Mouse (Mus musculus) MEL (cell line): ENCODE data around the gene Unc5b. TPM values are rescaled to one million over a fixed set of nuclear protein-coding genes. Genes with fewer than 3 reads are reported as not detected.

Experiments used
- DNase-seq: peaks from one replicate; pipeline ENCODE4 v3.0.0; 2011; ENCODE audit warnings: low read depth, low spot score
- H3K27ac ChIP-seq: 2 replicates; pipeline ENCODE4 v1.5.1; 2012; ENCODE audit warnings: low read depth, mild to moderate bottlenecking, control low read depth, low read length, moderate library complexity; ENCODE audit not compliant: control insufficient read depth
- H3K27me3 ChIP-seq, 2 experiments: fragments of 150-350 bp in 1 of 2; sonication (generic) in 1 of 2; 2 replicates each; pipeline ENCODE4 v1.6.1; 2012; ENCODE audit warnings: low read length in 2 of 2, mild to moderate bottlenecking in 2 of 2, improper control_type of control experiment in 1 of 2, moderate library complexity in 1 of 2; ENCODE audit not compliant: insufficient read depth in 2 of 2, control insufficient read depth in 1 of 2
- H3K36me3 ChIP-seq, 2 experiments: 2 replicates each; pipeline ENCODE4 v1.6.1; 2012 to 2014; ENCODE audit warnings: low read length in 2 of 2, improper control_type of control experiment in 1 of 2, inconsistent platforms in 1 of 2, mild to moderate bottlenecking in 1 of 2; ENCODE audit not compliant: insufficient read depth in 2 of 2, control insufficient read depth in 1 of 2
- H3K4me1 ChIP-seq, 2 experiments: fragments of 150-350 bp in 1 of 2; sonication (generic) in 1 of 2; 2 replicates each; pipeline ENCODE4 v1.6.1; 2012; ENCODE audit warnings: low read length in 2 of 2, improper control_type of control experiment in 1 of 2, mild to moderate bottlenecking in 1 of 2; ENCODE audit not compliant: insufficient read depth in 2 of 2, control insufficient read depth in 1 of 2
- H3K4me3 ChIP-seq, 2 experiments: fragments of 150-350 bp in 1 of 2; sonication (generic) in 1 of 2; 2 replicates each; pipeline ENCODE4 v1.5.1; 2012; ENCODE audit warnings: low read depth in 2 of 2, low read length in 2 of 2, mild to moderate bottlenecking in 2 of 2, moderate library complexity in 2 of 2, control low read depth in 1 of 2, improper control_type of control experiment in 1 of 2; ENCODE audit not compliant: control insufficient read depth in 1 of 2, insufficient read depth in 1 of 2
- H3K79me2 ChIP-seq: 2 replicates; pipeline ENCODE4 v1.6.1; 2012; ENCODE audit warnings: mild to moderate bottlenecking, low read length, moderate library complexity; ENCODE audit not compliant: control insufficient read depth, poor library complexity, insufficient read depth
- H3K9ac ChIP-seq: 2 replicates; pipeline ENCODE4 v1.6.1; 2012; ENCODE audit warnings: low read depth, mild to moderate bottlenecking, control low read depth, low read length, moderate library complexity; ENCODE audit not compliant: control insufficient read depth, poor library complexity, severe bottlenecking
- H3K9me3 ChIP-seq: fragments of 150-350 bp; sonication (generic); replicated peaks from 2 replicates; pipeline ENCODE4 v1.6.1; 2012; ENCODE audit warnings: mild to moderate bottlenecking, low read length, improper control_type of control experiment, moderate library complexity; ENCODE audit not compliant: insufficient read depth
- CHD2 ChIP-seq: IDR thresholded peaks from 2 replicates; pipeline ENCODE4 v1.6.1; 2011; ENCODE audit warnings: low read length, improper control_type of control experiment
- CTCF ChIP-seq, 3 experiments: IDR thresholded peaks in 2 of 3; conservative IDR thresholded peaks in 1 of 3; 2 replicates each; pipeline ENCODE4 v1.5.1; 2011 to 2012; ENCODE audit warnings: low read length in 3 of 3, low read depth in 2 of 3, mild to moderate bottlenecking in 2 of 3, improper control_type of control experiment in 1 of 3, inconsistent platforms in 1 of 3, mixed read lengths in 1 of 3, moderate library complexity in 1 of 3; ENCODE audit not compliant: control insufficient read depth in 1 of 3, insufficient read depth in 1 of 3, poor library complexity in 1 of 3, severe bottlenecking in 1 of 3
- EP300 ChIP-seq, 2 experiments: IDR thresholded peaks; 2 replicates each; pipeline ENCODE4 v1.6.1; 2011; ENCODE audit warnings: improper control_type of control experiment in 2 of 2, low read length in 2 of 2, low read depth in 1 of 2, mild to moderate bottlenecking in 1 of 2
- ETS1 ChIP-seq: IDR thresholded peaks from 2 replicates; pipeline ENCODE4 v1.6.1; 2012; ENCODE audit warnings: low read depth, mild to moderate bottlenecking, inconsistent platforms, low read length, improper control_type of control experiment, moderate library complexity
- JUND ChIP-seq: IDR thresholded peaks from 2 replicates; pipeline ENCODE4 v1.6.1; 2011; ENCODE audit warnings: low read depth, mild to moderate bottlenecking, improper control_type of control experiment, low read length
- MAZ ChIP-seq: IDR thresholded peaks from 2 replicates; pipeline ENCODE4 v1.6.1; 2012; ENCODE audit warnings: low read depth, mild to moderate bottlenecking, inconsistent platforms, low read length, improper control_type of control experiment
- MEF2A ChIP-seq: IDR thresholded peaks from 2 replicates; pipeline ENCODE4 v1.6.1; 2014; ENCODE audit warnings: low read depth, mild to moderate bottlenecking, inconsistent platforms, low read length, improper control_type of control experiment; ENCODE audit not compliant: poor library complexity, insufficient replicate concordance, severe bottlenecking; ENCODE audit errors: extremely low read depth
- MXI1 ChIP-seq: IDR thresholded peaks from 2 replicates; pipeline ENCODE4 v1.6.1; 2011; ENCODE audit warnings: mild to moderate bottlenecking, low read depth, low read length, improper control_type of control experiment
- MYC ChIP-seq: IDR thresholded peaks from 2 replicates; pipeline ENCODE4 v1.6.1; 2011; ENCODE audit warnings: low read depth, mild to moderate bottlenecking, low read length, improper control_type of control experiment, moderate library complexity
- POLR2A ChIP-seq, 2 experiments: IDR thresholded peaks; 2 replicates each; pipeline ENCODE4 v1.6.1; 2011 to 2012; ENCODE audit warnings: low read length in 2 of 2, mild to moderate bottlenecking in 2 of 2, control low read depth in 1 of 2, improper control_type of control experiment in 1 of 2, low read depth in 1 of 2, moderate library complexity in 1 of 2; ENCODE audit not compliant: control insufficient read depth in 1 of 2, insufficient read depth in 1 of 2, poor library complexity in 1 of 2
- POLR2AphosphoS5 ChIP-seq: IDR thresholded peaks from 2 replicates; pipeline ENCODE4 v1.6.1; 2012; ENCODE audit warnings: low read depth, borderline replicate concordance, mild to moderate bottlenecking, inconsistent platforms, low read length, moderate library complexity, mixed read lengths
- RAD21 ChIP-seq: IDR thresholded peaks from 2 replicates; pipeline ENCODE4 v1.6.1; 2011; ENCODE audit warnings: mild to moderate bottlenecking, low read depth, low read length, improper control_type of control experiment
- TBP ChIP-seq: IDR thresholded peaks from 2 replicates; pipeline ENCODE4 v1.8.0; 2011; ENCODE audit warnings: low read depth, low read length, improper control_type of control experiment
- USF2 ChIP-seq, 2 experiments: IDR thresholded peaks; 2 replicates each; pipeline ENCODE4 v1.6.1; 2011 to 2012; ENCODE audit warnings: improper control_type of control experiment in 2 of 2, low read length in 2 of 2, borderline replicate concordance in 1 of 2, inconsistent platforms in 1 of 2, low read depth in 1 of 2, mild to moderate bottlenecking in 1 of 2; ENCODE audit not compliant: insufficient read depth in 1 of 2
- ZC3H11A ChIP-seq: IDR thresholded peaks from 2 replicates; pipeline ENCODE4 v1.6.1; 2012; ENCODE audit warnings: low read depth, mild to moderate bottlenecking, inconsistent platforms, low read length, improper control_type of control experiment
- polyA plus RNA-seq, 2 experiments: library from polyadenylated mRNA; stranded (reverse) in 1 of 2; unstranded in 1 of 2; fragments of >175 nt in 1 of 2; fragments of >200 nt in 1 of 2; gene quantifications; 2 replicates each; pipeline versions ENCODE4 v1.2.1 to v1.2.4; 2012; ENCODE audit warnings: low replicate concordance in 2 of 2, low read depth in 1 of 2; ENCODE audit not compliant: insufficient read length in 2 of 2, insufficient read depth in 1 of 2, missing spikeins in 1 of 2
- total RNA-seq: library from RNA; depleted of rRNA; stranded (reverse); fragments of 300-350 nt; gene quantifications from 2 replicates; pipeline ENCODE4 v1.2.3, GENCODE M21; 2012

Unc5b gene
- total and polyA plus RNA-seq, 3 experiments: not detected

- no peaks in the 10 kb centered on the region for H3K4me1 ChIP-seq
- H3K9me3 ChIP-seq: no peaks in the 10 kb centered on the region
- no peaks in the 10 kb centered on the region for H3K79me2 ChIP-seq
- TF ChIP-seq EP300 (IDR thresholded peaks at IDR 0.05; ENCODE audit: low read depth in 1 of 2, low read length in 2 of 2) (no peak), MAZ (no peak), JUND (no peak), POLR2AphosphoS5 (no peak), ETS1 (no peak), CHD2 (no peak), MYC (no peak), MEF2A (no peak), CTCF (IDR thresholded peaks at IDR 0.05 in 2 of 3, conservative IDR thresholded peaks at IDR 0.05 in 1 of 3; ENCODE audit: control insufficient read depth in 1 of 3, insufficient read depth in 1 of 3, low read depth in 2 of 3, low read length in 3 of 3, poor library complexity in 1 of 3, severe bottlenecking in 1 of 3) (no peak), RAD21 (no peak), ZC3H11A (no peak), TBP (no peak)
- no peak overlapping the region for H3K27ac ChIP-seq
- no peak for DNase-seq
- H3K27me3 ChIP-seq: no peaks in the 10 kb centered on the region; a peak in 1 of 4 replicates
- no peak overlapping the region for H3K4me3 ChIP-seq
- no peaks in the 10 kb centered on the region for H3K36me3 ChIP-seq
- H3K9ac ChIP-seq: no peak overlapping the region
Observed at GRCm38 (mm10) chr10:60807531-60808185, 23.7 kb downstream of the Unc5b start.

- Histone ChIP-seq H3K27me3 (no peaks in the 10 kb centered on the region), H3K79me2 (no peaks in the 10 kb centered on the region)
- TF ChIP-seq USF2 (IDR thresholded peaks at IDR 0.05; ENCODE audit: borderline replicate concordance in 1 of 2, insufficient read depth in 1 of 2, low read depth in 1 of 2, low read length in 2 of 2): no peak
- no peak for TF ChIP-seq POLR2A (IDR thresholded peaks at IDR 0.05; ENCODE audit: control insufficient read depth in 1 of 2, insufficient read depth in 1 of 2, low read depth in 1 of 2, low read length in 2 of 2, poor library complexity in 1 of 2)
- no peak for TF ChIP-seq MXI1
Observed at GRCm38 (mm10) chr10:60806207-60806538, 25.2 kb downstream of the Unc5b start.

More at GRCm38 (mm10) chr10:60806207-60806538, 25.2 kb downstream of the Unc5b start:
- no peak overlapping the region for H3K4me3 ChIP-seq
- H3K27ac ChIP-seq: no peak overlapping the region
- no peaks in the 10 kb centered on the region for H3K4me1 ChIP-seq
- no peaks in the 10 kb centered on the region for H3K36me3 ChIP-seq
- H3K9ac ChIP-seq: no peak overlapping the region
- H3K9me3 ChIP-seq: no peaks in the 10 kb centered on the region
- no peak for DNase-seq
